Mouse (Mus musculus) embryonic facial prominence, embryonic 13.5 days (tissue): ENCODE data around the gene Ythdc1. TPM values are rescaled to one million over a fixed set of nuclear protein-coding genes. Genes with fewer than 3 reads are reported as not detected.

Source experiments
- polyA plus RNA-seq: library from polyadenylated mRNA; unstranded; fragments of >200 nt; fragmentation: Nextera tagmentation; extraction: Ambion mirVana; gene quantifications from 2 replicates; pipeline ENCODE4 v1.2.1, GENCODE M21; 2015

The Ythdc1 gene
- polyA plus RNA-seq, 1 experiment from 2014 or later, result 49.6 TPM

Other genes with a start within 250 kb of the Ythdc1 start
- 0.08 and 0.28 TPM in 2 replicates for gene Tmprss11f, start 171.8 kb upstream of the Ythdc1 start, polyA plus RNA-seq
- gene Tmprss11b, start 127.9 kb upstream of the Ythdc1 start, polyA plus RNA-seq, result 0.65 and 0.72 TPM in 2 replicates
- gene Tmprss11e, start 58.4 kb upstream of the Ythdc1 start, polyA plus RNA-seq, result 0.06 TPM in 1 of 2 replicates, not detected in the other
- 0.04 and 1.2 TPM in 2 replicates for gene Ugt2b34, start 102.7 kb downstream of the Ythdc1 start, polyA plus RNA-seq
- gene Ugt2b1, start 122.3 kb downstream of the Ythdc1 start, polyA plus RNA-seq, result not detected in 2 replicates
- gene Ugt2b35, start 196.6 kb downstream of the Ythdc1 start, polyA plus RNA-seq, result not detected in 2 replicates